Mouse (Mus musculus) adrenal gland, adult 8-10 months (tissue): ENCODE measurements around the gene Elovl1. TPM values are rescaled to one million over a fixed set of nuclear protein-coding genes. Genes with fewer than 3 reads are reported as not detected.

Experiments used
- DNase-seq: peaks from one replicate; pipeline ENCODE4 v3.0.0; 2022
- total RNA-seq, 4 experiments: library from RNA; stranded (reverse); gene quantifications; 2 replicates each; pipeline ENCODE4 v1.2.4; 2022

Gene Elovl1
- total RNA-seq, 4 experiments from 2014 or later = 73.8 to 108 (median 99.3) TPM

DNA sequence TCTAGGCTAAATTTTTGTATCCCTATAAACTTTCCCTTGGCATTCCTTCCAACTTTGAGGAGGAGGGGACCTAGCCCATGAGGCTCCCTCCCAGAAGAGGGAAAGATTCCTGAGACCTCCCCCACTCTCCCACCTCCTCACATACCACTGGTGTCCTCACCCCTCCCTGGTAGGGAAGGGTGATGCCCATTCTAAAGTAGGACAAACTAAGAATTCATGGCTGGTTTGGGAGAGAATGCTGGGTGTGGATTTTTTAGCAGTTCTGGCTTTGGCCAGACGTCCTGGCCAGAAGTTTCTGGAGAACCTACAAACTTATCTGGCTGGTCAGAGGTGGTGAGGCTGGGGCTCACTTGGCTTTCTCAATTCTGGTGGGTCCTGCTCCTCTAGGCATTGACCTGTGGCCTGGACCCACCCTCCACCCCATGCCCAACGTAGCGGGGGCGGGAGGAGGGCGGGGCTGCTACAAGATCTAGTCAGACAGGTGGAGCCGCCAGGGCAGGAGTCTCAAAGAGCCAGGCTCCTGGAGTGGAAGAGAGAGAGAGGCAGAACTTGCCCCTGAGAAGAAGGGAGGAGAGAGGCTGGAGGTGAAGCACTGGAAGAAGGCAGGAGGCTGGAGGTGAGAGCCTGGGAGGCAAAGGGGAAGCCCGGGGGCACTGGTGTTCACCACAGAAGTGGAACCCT, 1.5 kb downstream of the Elovl1 start:
- no peak for DNase-seq

DNA sequence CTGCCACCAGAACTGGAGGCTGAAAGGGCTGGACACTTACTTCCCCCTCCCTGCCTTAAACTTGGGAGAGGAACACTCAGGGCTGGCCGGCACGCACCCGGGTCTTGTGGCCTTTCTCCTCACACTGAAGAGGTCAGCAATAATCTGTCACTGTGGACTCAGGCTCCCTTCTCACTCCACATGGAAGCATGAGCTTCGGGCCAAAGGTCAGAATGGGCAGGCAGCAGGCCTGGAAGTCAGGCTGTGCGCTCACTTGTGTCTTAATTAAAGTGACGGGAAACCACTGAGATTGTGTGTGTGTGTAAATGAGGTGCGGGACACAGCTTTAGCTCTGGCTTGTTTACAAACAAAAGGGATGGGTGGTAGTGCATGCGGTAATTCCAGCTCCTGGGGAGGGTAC, 4.4 kb downstream of the Elovl1 start:
- DNase-seq = no peak

DNA sequence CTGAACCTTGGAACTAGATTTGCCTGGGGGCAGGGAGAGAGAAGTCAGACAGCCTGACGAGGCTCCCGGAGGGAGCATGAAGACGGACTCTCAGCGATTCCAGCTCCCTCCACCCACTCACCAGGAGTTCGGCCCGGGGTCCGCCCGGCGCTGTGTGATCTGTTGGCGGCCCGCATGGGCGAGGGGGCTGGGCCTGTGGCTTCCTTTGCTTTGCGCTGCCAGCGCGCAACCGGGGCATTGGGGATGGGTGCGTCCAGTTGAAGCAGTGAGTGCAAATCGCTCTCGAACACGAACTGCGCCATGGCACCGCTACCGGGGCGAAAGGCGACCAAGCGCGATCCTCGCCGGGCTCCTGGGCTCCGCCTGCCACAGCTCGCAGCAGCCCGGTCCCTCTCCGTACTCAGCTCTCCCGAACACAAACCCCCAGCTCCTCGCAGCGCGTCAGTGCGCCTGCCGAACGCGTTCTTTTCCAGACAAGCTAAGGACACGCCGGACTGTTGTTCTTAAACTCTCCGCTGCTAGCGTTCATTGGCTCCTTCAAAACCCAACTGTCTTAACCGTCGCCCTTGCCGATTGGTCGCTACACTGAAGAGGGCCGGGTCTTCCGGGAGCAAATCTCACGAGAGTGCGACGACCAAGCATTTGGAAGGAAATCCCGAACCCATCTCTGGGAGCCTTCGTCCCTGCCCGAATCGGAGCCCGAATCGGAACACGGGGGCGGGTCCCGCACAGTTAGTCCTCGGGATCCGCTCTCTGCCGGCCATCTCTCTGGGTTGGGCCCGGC, 9.1 kb downstream of the Elovl1 start, which contains the start of gene Cdc20:
Gene Cdc20 (minus strand): TSS at position 533 of the 784 bp plus-strand sequence.
- DNase-seq = peak; percentile 92

DNA sequence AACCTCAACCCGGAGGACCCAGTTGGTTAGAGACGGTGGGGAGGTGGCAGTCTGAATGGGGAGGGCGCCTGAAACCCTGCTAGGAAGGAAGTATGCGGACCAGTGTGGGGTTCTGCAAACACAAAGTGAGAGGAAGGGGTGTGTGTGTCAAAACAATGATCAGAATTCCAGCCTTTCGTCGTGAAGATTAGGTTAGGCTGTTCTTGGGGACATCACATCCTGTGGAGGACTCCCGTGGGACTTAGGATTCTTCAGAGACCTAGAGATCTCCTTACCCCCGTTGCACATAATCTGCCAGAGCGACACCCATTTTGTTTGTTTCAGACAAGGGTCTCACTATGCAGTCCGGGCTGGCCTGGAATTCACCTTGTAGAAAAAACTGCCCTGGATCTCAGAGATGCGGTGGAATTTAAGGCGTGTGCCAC, 9.9 kb downstream of the Elovl1 start:
- DNase-seq = no peak

DNA sequence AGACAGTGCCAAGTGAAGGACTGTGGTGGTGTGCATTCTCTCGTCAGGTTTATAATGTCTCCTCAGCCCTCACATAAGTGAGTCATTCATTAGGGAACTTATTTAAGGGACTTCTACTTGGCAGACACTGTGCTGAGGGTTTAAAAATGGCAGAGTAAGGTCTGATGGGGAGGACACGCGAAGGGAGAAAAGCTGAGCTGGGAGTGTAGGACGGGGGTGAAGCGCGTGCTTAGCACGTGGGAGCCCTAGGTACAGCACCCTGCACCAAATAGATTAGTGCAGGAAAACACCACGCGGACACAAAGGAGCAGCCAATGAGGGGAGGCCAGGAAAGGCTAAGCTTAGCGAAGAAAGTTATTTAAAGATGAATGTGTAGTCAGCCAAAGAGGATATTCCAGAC, 17.2 kb downstream of the Elovl1 start:
- DNase-seq = no peak

DNA sequence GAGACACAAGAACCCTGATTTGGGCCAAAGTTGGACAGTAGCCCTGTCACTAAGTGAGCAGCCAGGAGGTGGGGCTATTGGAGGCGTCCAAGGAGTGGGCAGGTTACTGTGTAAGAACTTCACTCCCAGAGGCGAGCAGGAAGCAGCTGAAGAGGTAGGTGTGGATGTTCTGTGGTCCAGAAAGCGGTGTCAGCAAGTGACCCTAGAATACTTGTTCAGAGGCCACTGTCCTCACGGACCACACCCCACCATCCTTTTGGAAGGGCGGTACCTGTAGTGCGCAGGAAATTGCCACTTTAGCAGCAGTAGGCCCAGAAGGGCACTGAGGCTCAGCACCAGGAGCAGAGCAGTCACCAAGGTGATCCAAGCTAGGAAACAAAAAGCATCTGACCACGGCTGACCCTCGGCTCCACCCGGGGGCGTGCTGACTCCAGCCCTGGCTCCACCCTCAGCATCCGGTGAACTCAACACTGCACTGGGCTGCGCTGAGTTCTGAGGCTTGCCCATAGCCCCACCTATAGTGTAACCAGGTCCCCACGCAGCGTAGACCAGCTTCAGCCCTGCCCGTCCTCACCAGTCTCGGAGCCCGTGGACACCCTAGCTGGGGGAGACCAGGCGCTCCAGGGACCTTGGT, 18.0 kb downstream of the Elovl1 start:
- DNase-seq = no peak

DNA sequence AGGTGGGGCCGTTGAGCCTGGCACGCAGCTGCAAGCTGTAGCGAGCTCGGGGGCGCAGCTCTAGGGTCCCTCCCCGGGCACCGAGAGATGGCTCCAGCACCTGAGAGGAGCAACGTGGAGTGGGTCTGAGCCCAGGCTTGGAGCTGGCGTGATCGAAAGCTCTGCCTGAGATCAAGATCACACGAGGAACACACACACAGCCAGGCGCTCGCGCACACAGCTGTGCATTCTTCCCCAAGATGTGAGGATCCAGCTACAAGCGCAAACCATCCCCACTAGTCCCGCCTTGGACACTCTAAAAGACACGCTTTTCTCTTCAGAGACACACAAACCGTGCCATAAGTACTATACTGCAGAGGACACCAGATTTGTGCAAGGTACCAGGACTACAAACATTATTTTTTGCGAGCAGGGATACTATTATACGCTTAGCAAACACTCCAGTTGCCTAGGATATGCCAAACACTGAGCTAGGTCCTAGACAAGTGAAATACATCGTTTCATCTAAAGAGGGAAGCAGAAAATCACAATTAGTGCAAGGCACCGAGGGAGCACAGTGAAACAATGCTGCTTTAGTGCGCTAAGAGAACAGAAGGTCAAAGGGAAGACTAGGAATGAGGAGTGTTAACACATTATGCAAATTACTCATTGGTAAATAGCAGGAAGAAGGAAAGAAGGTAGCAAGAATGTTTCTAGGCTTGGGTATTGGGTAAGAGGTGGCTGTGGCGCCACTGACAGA, 18.7 kb downstream of the Elovl1 start:
- no peak for DNase-seq

DNA sequence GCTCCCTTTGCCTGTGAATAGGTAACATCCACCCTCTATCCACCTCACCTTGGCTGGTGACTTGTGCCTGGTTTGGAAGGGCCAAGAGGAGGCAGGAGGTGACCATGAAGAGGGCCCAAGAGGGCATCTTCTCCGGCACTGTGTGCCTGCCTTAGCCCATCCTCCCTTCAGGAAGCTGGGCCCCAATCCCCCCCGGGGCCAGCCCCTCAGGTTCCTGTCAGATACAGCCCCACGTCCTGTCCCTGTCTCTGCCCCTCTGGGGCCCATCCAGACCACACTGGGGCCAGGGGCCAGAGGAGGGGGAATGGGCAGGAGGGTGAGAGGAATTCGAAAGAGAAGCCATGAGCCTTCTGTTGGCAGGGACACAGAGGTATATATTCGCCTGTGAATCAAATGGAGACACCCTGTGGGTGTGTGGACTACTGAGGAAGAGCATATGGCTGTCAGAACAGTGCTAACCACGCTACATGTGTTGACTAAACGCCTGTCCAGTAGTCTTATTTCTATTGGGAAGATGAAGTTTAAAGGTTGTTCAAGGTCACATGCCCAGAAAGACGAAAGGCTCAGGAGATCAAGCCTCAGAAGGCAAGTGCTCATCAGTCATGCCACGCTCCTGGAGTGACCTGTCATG, 29.6 kb downstream of the Elovl1 start, which contains the start of gene Mpl:
Gene Mpl (minus strand): TSS at position 169 of the 631 bp plus-strand sequence.
- no peak for DNase-seq

DNA sequence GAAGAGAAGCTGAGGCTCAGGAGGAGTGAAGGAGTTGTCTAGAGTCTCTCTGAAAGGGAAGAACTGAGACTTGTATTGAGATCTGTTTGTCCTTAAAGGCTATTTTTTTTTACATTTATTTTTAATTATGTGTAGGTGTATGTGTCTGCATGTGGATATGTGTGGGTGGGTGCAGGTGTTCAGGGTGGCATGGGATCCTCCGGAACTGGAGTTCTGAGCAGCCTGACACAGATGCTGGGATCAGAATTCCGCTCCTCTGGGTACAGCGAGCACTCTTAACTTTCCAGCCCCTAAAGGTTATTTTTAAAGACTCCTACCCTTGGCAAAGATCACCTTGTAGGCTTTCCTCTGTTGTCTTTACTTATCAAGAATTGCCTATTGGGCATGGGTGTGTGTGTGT, 37.1 kb downstream of the Elovl1 start:
- no peak for DNase-seq

DNA sequence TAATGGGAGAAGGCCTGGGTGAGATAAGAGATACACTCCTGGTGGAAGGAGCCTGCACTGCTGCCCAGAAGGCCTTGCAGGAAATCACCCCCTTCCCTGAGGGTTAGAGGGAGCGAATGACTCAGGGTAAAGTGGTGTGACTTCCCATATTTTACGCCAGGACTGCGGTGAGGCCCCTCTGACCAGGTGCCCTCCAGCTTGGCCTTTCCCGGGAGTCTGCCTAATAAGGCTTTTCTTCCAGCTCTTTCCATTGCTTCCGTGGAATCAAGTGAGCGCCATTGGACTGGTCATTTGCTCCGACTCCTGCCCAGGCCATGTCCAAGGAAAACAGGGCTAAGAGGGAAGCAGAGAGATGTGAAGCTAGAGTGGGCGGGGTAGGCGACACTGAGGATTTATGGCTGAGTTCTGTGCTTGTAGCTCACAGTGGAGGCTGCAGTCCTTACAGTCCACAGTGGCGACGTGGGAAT, 37.8 kb downstream of the Elovl1 start:
- DNase-seq = no peak

DNA sequence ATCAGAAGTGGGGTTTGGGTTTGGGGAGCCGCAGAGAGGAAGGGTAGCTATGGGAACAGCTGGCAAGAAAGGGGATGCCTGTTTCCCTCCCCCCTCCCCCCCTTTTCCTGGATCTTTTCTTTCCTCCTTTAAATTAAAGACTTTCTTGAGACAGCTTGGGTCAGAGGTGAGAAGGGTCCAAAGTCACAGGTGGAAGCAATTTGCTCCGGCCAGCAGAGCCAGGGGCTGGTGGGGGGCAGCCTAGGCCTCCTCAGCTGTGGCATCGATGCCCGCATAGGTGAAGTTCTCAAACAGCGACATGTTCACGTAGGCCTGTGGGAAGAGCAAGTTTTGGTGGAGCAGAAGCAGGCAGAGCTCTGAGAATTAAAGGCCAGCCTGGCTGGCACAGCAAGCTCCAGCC, 43.4 kb downstream of the Elovl1 start:
- no peak for DNase-seq

DNA sequence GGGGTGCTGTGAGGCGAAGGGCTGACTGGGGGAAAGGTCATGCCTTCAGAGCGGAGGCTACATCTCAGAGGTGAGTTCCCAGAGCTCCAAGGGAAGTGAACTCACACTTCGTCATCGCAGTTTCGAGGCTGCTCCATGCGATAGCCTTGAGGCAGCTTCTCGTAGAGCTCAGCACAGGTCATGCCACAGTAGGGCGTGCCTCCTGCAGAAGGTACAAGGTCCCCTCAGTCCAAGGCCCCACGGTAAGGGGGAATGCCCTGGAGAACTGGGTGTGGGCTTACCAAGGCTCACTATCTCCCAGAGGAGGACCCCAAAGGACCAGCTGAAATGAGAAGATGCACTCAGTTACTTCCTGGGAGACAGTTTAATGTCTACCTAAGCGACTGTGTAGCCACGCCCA, 44.8 kb downstream of the Elovl1 start:
- DNase-seq = no peak

DNA sequence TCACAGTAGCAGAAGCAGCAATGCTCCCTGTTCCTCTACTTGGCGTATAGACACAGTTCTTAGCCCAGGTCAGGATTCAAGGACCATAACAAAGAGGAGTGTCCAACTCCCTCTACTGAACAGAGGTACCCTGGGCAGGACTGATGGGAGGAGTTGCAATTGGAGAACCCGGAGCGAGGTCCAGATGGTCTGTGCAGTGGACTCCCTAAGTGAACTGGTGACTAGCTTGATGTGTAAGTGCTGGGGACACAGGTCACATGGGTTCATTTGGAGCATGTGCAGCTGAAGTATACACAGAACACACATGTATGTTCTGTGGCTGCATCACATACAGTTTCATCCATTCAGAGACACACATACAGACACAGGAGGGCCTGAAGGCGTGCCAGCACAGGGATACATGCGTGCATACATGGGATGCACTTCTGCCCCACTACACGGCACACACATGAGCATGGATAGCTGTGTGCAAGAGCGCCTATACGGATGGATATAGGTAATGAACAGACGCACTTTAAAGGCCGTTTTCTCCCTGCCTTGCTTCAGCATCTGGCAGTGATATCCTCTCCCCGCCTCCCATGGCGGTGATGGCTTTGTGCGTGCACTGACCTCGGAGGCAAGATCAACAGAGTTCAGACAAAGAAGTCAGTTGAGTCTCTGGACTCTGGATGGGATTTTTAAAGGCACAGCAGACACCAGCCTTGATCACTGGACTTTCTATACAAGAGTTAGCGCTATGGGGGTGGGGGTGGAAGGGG, 49.1 kb downstream of the Elovl1 start:
- no peak for DNase-seq

Other genes with a start within 250 kb of the Elovl1 start
- 10 to 100 TPM; 39.7 to 56.1 (median 49.7) TPM for gene Kdm4a, start 248.1 kb upstream of the Elovl1 start, total RNA-seq
- 10 to 100 TPM; 49.6 to 81.8 (median 63.1) TPM for gene Ptprf, start 136.7 kb upstream of the Elovl1 start, total RNA-seq
- gene Szt2, start 18.8 kb upstream of the Elovl1 start, total RNA-seq = 10 to 100 TPM; 22.4 to 45.1 (median 31.7) TPM
- gene Med8, start 18.8 kb upstream of the Elovl1 start, total RNA-seq = 10 to 100 TPM; 61.3 to 67.6 (median 66.8) TPM
- 1 to 10 TPM; 2.7 to 4.8 (median 3.8) TPM for gene Cdc20, start 9.3 kb downstream of the Elovl1 start, total RNA-seq
- gene Mpl, start 29.4 kb downstream of the Elovl1 start, total RNA-seq = under 1 TPM in 1 of 4 experiments, not detected in 3; 0.15 TPM
- 10 to 100 TPM; 30.0 to 53.6 (median 45.1) TPM for gene Tie1, start 62.0 kb downstream of the Elovl1 start, total RNA-seq
- not detected for gene 2610528J11Rik, start 98.9 kb downstream of the Elovl1 start, total RNA-seq
- gene Tmem125, start 116.0 kb downstream of the Elovl1 start, total RNA-seq = not detected
- gene Cfap57, start 192.7 kb downstream of the Elovl1 start, total RNA-seq = under 1 TPM in 2 of 4 experiments, not detected in 2; 0.06 to 0.22 TPM
- 10 to 100 TPM; 69.8 to 83.0 (median 76.6) TPM for gene Ebna1bp2, start 192.7 kb downstream of the Elovl1 start, total RNA-seq
- not detected for gene Olfr62, start 230.9 kb downstream of the Elovl1 start, total RNA-seq